Mouse (Mus musculus) limb, embryonic 11.5 days (tissue): ENCODE measurements around the gene Thbd. TPM values are rescaled to one million over a fixed set of nuclear protein-coding genes. Genes with fewer than 3 reads are reported as not detected.

Experiments
- ATAC-seq: fragments of 200-750 bp; cut with Nextera tagmentation; 2 replicates; pipeline ENCODE4 v1.8.0; 2017; ENCODE audit warnings: low read depth; ENCODE audit not compliant: insufficient number of reproducible peaks, low FRiP score, low TSS enrichment
- DNase-seq: peaks from one replicate; pipeline ENCODE4 v3.0.0-alpha.2; 2015; ENCODE audit warnings: low spot score
- H3K27ac ChIP-seq: fragments of 300-500 bp; sonication (generic); replicated peaks from 2 replicates; pipeline ENCODE4 v1.5.1; 2014; ENCODE audit warnings: low read depth, mild to moderate bottlenecking, low read length
- H3K27me3 ChIP-seq: fragments of 300-500 bp; sonication (generic); 2 replicates; pipeline ENCODE4 v1.6.1; 2014; ENCODE audit warnings: mild to moderate bottlenecking, low read length, mixed read lengths; ENCODE audit not compliant: control insufficient read depth, insufficient read depth
- H3K36me3 ChIP-seq: fragments of 300-500 bp; sonication (generic); 2 replicates; pipeline ENCODE4 v1.6.1; 2014; ENCODE audit warnings: mild to moderate bottlenecking, low read length, moderate library complexity, mixed read lengths; ENCODE audit not compliant: control insufficient read depth, insufficient read depth
- H3K4me1 ChIP-seq: fragments of 300-500 bp; sonication (generic); 2 replicates; pipeline ENCODE4 v1.6.1; 2014; ENCODE audit warnings: low read length, mixed read lengths; ENCODE audit not compliant: control insufficient read depth, insufficient read depth
- H3K4me2 ChIP-seq: fragments of 300-500 bp; sonication (generic); 2 replicates; pipeline ENCODE4 v1.6.1; 2014; ENCODE audit warnings: low read depth, mild to moderate bottlenecking, moderate library complexity; ENCODE audit not compliant: severe bottlenecking
- H3K4me3 ChIP-seq: fragments of 300-500 bp; sonication (generic); 2 replicates; pipeline ENCODE4 v1.5.1; 2014; ENCODE audit warnings: low read depth, low read length
- H3K9ac ChIP-seq: fragments of 300-500 bp; sonication (generic); 2 replicates; pipeline ENCODE4 v1.6.1; 2014; ENCODE audit warnings: mild to moderate bottlenecking, low read length
- H3K9me3 ChIP-seq: fragments of 300-500 bp; sonication (generic); 2 replicates; pipeline ENCODE4 v1.6.1; 2016; ENCODE audit warnings: low read length; ENCODE audit not compliant: control insufficient read depth
- WGBS: fragments of 180-500 bp; shearing (Covaris S2); extraction: QIAGEN DNeasy Blood & Tissue Kit; methylation state at CpG from one replicate; pipeline ENCODE4 v1.1.7; 2014; 5-methylcytosine and 5-hydroxymethylcytosine counted together
- polyA plus RNA-seq: library from polyadenylated mRNA; unstranded; fragments of >200 nt; fragmentation: Nextera tagmentation; extraction: Ambion mirVana; gene quantifications from 2 replicates; pipeline ENCODE4 v1.2.1, GENCODE M21; 2014

Gene Thbd
- polyA plus RNA-seq, 1 experiment from 2014 or later, result 3.7 TPM

DNA sequence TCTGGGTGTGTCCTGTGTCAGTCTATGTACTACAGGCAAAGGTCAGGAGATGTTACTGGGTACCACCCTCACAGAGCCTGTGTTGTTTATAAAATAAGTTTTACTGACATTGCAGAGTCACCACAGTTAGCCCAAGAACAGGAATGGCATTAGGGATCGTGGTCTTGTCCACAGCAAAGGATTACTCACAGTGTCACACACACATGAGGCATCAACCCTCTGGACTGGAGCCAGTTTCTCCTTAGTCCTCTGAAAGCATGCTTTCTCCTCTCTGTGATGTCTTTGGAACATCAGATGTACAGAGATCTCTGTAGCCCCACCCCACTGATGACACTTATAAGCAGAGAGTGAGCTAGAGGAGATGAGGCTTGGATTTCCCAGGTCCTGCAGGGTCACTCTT is 5.8 kb downstream of the Thbd start:
- 82% methylated on average over 1 of the region's 1 CpGs for WGBS
- peaks cover 25% of the 10 kb centered on the region for H3K27me3 ChIP-seq
- no peak for ATAC-seq

GRCm38 (mm10) chr2:148398901-148399685 is 8.9 kb downstream of the Thbd start:
- 90% methylated on average over 5 of the region's 5 CpGs for WGBS
- H3K4me2 ChIP-seq, result no peak overlapping the region
- peaks cover 7% of the 10 kb centered on the region; the same call in 1 of the 2 replicates for H3K4me1 ChIP-seq
- H3K27me3 ChIP-seq, result peaks cover 25% of the 10 kb centered on the region
- ATAC-seq (no peak), DNase-seq (no peak)
- no peak overlapping the region for H3K9ac ChIP-seq
- no peaks in the 10 kb centered on the region for H3K36me3 ChIP-seq
- no peaks in the 10 kb centered on the region for H3K9me3 ChIP-seq
- no peak overlapping the region for H3K4me3 ChIP-seq
- no peak overlapping the region for H3K27ac ChIP-seq

More for the DNA sequence above, 5.8 kb downstream of the Thbd start:
- H3K27ac ChIP-seq, result no peak overlapping the region
- no peaks in the 10 kb centered on the region for H3K36me3 ChIP-seq
- peaks cover 2% of the 10 kb centered on the region; the same call in 1 of the 2 replicates for H3K4me1 ChIP-seq
- no peak overlapping the region for H3K4me3 ChIP-seq
- no peaks in the 10 kb centered on the region for H3K9me3 ChIP-seq
- H3K9ac ChIP-seq, result no peak overlapping the region
- no peak overlapping the region for H3K4me2 ChIP-seq
- DNase-seq, result no peak

DNA sequence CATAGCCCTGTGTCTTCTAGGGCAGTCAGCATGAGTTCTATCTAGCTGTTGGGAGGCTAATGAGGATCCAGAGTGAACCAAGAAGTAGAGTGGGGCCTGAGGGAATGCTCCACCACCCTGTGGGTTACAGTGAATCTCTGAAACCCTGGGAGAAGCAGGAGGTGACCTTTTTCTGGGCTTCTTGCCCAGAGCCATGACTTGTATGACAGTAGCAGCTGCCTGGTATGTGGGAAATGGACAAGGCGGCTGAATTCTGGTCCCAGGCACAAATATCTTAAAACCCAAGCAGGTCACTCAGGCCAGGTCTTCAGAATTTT is 10.2 kb downstream of the Thbd start:
- H3K27ac ChIP-seq, result no peak overlapping the region
- WGBS, result 95% methylated on average over 1 of the region's 1 CpGs
- H3K36me3 ChIP-seq, result no peaks in the 10 kb centered on the region
- no peaks in the 10 kb centered on the region for H3K9me3 ChIP-seq
- no peak for DNase-seq
- H3K4me3 ChIP-seq, result no peak overlapping the region
- peaks cover 7% of the 10 kb centered on the region; the same call in 1 of the 2 replicates for H3K4me1 ChIP-seq
- no peak overlapping the region for H3K4me2 ChIP-seq
- no peak for ATAC-seq
- no peak overlapping the region for H3K9ac ChIP-seq
- H3K27me3 ChIP-seq, result peaks cover 25% of the 10 kb centered on the region

DNA sequence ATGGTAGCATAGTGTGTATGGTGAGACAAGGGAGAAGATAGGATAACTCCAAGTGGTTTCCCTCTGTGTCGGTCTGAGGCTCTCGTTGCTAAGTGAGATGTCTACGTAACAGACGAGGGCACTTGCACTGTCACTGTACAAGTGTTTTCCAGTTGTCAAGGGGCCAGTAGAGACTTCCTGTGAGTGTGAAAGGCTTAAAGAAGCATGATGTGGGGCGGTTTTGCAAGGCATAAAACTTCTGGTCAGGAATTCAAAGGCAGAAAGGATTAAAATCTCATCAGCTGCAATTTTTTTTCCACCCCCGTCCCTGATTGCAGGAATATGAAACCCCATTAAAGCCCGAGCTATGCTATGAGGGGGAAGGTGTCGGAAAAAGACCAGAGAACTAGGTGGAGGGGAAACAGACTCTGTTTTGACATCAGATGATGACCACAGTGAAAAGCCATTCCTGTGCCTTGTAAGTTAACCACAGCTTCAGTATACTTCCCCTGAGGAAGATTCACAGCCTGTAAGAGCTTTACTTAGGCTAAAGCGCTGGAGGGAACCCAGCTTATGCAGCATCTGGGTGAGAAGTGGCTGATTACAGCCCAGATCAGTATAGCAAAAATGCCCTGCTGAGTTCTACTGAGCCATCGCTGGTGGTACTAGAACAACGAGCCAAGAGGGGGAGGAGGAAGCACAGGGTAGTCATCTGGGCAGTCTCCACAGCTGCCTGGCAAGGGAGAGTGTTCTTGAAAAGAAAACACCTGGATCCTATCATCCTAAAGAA is 10.8 kb downstream of the Thbd start:
- ATAC-seq (no peak), DNase-seq (no peak)
- 65% methylated on average over 11 of the region's 11 CpGs for WGBS
- H3K9ac ChIP-seq, result no peak overlapping the region
- H3K27me3 ChIP-seq, result peaks cover 25% of the 10 kb centered on the region
- H3K4me1 ChIP-seq, result peaks cover 7% of the 10 kb centered on the region; the same call in 1 of the 2 replicates
- H3K4me2 ChIP-seq, result no peak overlapping the region
- H3K9me3 ChIP-seq, result no peaks in the 10 kb centered on the region
- no peaks in the 10 kb centered on the region for H3K36me3 ChIP-seq
- H3K27ac ChIP-seq, result no peak overlapping the region
- H3K4me3 ChIP-seq, result no peak overlapping the region

DNA sequence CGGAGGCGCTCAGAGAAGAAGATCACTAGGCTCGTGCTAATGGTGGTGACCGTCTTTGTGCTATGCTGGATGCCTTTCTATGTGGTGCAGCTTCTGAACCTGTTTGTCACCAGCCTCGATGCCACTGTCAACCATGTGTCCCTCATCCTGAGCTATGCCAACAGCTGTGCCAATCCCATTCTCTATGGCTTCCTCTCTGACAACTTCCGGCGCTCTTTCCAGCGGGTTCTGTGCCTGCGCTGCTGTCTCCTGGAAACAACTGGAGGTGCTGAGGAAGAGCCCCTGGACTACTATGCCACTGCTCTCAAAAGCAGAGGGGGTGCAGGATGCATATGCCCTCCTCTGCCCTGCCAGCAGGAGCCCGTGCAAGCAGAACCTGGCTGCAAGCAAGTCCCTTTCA is 11.8 kb downstream of the Thbd start:
- Histone ChIP-seq H3K27me3 (peaks cover 25% of the 10 kb centered on the region), H3K36me3 (no peaks in the 10 kb centered on the region), H3K9me3 (no peaks in the 10 kb centered on the region), H3K27ac (no peak overlapping the region), H3K4me3 (no peak overlapping the region), H3K4me2 (no peak overlapping the region; the same call in 1 of the 2 replicates), H3K9ac (no peak overlapping the region), H3K4me1 (peaks cover 7% of the 10 kb centered on the region; the same call in 1 of the 2 replicates)
- DNase-seq, result no peak
- no peak for ATAC-seq
- WGBS, result 71% methylated on average over 10 of the region's 10 CpGs

DNA sequence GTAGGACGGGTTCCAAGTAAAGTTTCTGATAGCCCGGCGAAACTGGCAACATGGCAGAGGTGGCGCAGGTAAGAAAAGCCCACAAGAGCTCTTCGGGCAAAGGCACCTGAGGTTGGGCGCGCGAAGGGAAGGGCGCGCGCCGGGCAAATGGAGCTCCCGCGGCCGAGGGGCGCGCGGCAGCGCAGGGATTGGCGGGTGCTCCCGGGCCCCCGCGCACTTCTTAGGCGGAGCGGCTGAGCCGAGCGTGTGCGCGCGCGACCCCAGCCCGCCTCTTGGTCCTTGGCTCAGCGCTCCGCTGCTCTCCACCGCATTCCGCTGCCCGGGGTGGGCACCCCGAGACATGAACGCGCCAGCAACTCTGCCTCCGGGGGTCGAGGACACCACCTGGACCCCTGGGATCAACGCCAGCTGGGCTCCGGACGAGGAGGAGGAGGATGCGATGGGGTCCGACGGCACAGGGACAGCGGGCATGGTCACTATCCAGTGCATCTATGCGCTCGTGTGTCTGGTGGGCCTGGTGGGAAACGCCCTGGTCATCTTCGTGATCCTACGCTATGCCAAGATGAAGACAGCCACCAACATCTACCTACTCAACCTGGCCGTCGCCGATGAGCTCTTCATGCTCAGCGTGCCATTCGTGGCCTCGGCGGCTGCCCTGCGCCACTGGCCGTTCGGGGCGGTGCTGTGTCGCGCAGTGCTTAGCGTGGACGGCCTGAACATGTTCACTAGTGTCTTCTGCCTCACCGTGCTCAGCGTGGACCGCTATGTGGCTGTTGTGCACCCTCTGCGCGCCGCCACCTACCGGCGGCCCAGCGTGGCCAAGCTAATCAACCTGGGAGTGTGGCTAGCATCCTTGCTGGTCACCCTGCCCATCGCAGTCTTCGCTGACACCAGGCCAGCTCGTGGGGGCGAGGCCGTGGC is 12.6 kb downstream of the Thbd start, which contains the start of gene Sstr4:
Sstr4 (plus strand) TSS at position 214 of the 921 bp plus-strand sequence.
- peak within 1 kb of the TSS; percentile 32; the same call in 1 of the 2 replicates for H3K9ac ChIP-seq
- 7% methylated on average over 71 of the region's 83 CpGs for WGBS
- H3K36me3 ChIP-seq, result no peaks in the 10 kb centered on the region
- no peaks in the 10 kb centered on the region for H3K9me3 ChIP-seq
- ATAC-seq, result peak; percentile 66; the same call in 1 of the 2 replicates
- H3K27ac ChIP-seq, result no peak within 1 kb of the TSS
- H3K27me3 ChIP-seq, result peaks cover 25% of the 10 kb centered on the region
- H3K4me1 ChIP-seq, result peaks cover 7% of the 10 kb centered on the region; the same call in 1 of the 2 replicates
- peak within 1 kb of the TSS; percentile 47 for H3K4me3 ChIP-seq
- peak; percentile 64 for DNase-seq
- peak within 1 kb of the TSS; percentile 98 for H3K4me2 ChIP-seq

GRCm38 (mm10) chr2:148393846-148394245 is 14.1 kb downstream of the Thbd start:
- H3K36me3 ChIP-seq, result no peaks in the 10 kb centered on the region
- H3K9ac ChIP-seq, result no peak overlapping the region
- H3K27ac ChIP-seq, result no peak overlapping the region
- H3K4me1 ChIP-seq, result peaks cover 7% of the 10 kb centered on the region; the same call in 1 of the 2 replicates
- DNase-seq (no peak), ATAC-seq (no peak)
- no peaks in the 10 kb centered on the region for H3K9me3 ChIP-seq
- peaks cover 25% of the 10 kb centered on the region for H3K27me3 ChIP-seq
- H3K4me2 ChIP-seq, result no peak overlapping the region
- H3K4me3 ChIP-seq, result no peak overlapping the region

- DNase-seq (no peak), ATAC-seq (no peak)
- Histone ChIP-seq H3K4me1 (peaks cover 7% of the 10 kb centered on the region; the same call in 1 of the 2 replicates), H3K36me3 (no peaks in the 10 kb centered on the region), H3K27me3 (peaks cover 25% of the 10 kb centered on the region), H3K9me3 (no peaks in the 10 kb centered on the region), H3K9ac (no peak overlapping the region), H3K4me2 (no peak overlapping the region), H3K27ac (no peak overlapping the region), H3K4me3 (no peak overlapping the region)
- WGBS, result 76% methylated on average over 1 of the region's 1 CpGs
Observed at GRCm38 (mm10) chr2:148393149-148393548, 14.8 kb downstream of the Thbd start.
